Mouse (Mus musculus): Measurements from ENCODE around the gene Cln3.

The Cln3 gene

DNA sequence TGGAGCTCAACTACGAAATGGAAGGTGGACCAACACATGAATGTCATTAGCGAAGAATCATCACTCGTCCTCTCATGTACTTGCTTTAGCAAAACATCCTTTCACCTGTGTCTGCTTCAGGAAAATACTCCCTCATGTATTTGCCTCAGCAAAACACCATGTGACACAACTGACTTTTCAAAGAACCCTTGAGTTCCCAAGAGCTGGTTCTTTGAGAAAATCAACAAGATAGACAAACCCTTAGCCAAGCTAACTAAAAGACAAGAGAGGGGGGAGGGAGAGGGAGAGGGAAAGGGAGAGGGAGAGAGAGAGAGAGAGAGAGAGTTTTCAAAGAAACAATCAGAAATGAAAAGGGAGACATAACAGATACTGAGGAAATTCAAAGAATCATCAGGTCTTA lies 62.3 kb downstream of the Cln3 start:
- no peak for DNase-seq (ENCODE audit: low read depth, low spot score)

Measured in WW6 (cell line).